9 mouse cellular contexts compared by ENCODE assay signal in the genomic region with DNA sequence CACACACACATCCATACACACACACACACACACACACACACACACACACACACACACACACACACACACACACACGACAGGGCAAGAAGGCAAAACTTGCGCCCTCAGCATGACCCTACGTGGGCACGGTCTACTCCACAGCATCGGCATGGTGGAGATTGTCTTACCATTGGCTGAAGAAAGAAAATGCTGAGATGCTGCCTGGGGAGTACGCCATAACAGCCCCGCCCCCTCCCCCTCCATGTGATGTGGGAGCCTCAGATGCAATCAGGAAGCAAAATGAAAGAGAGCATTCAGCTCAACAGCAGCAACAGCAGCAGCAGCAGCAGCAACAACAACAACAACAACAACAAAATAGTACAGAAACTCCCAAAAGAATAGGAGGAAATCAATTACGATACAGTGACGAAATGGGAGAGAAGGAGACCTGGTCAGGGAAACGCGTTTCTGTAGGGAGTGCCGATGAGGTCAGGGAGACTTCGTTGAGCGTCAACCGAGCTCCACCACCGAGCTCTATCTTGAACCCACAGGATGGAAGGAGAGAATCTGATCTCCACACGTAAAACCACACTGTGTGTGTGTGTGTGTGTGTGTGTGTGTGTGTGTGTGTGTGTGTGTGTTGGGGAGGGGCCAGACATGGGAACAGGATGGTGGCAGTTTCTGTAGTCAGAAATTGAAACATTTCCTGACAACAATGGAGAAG. TPM values are rescaled to one million over a fixed set of nuclear protein-coding genes. Genes with fewer than 3 reads are reported as not detected.
DNase-seq lines count a peak whose midpoint lies in the region; TF ChIP-seq lines count a peak whose summit lies in the region.
"Had no signal": no experiment of that assay in that cellular context is flagged by ENCODE, and none has a peak within 500 bp of the region (broad histone marks: within the 10 kb centered on the region; RNA-seq: fewer than 3 reads in every experiment).

No protein-coding gene starts in this region.

- no peaks in the 10 kb centered on the region for H3K27me3 ChIP-seq in heart, adult 2 months (ENCODE audit: control insufficient read depth, insufficient read depth, low read length)
- no peaks in the 10 kb centered on the region for H3K27me3 ChIP-seq in small intestine, adult 2 months (ENCODE audit: control insufficient read depth, insufficient read depth, low read length)

- peak overlapping the region; percentile 35; the same call in 1 of the 2 replicates for H3K4me3 ChIP-seq in heart, adult 2 months
- H3K4me3 ChIP-seq in small intestine, adult 2 months (ENCODE audit: low read depth, low read length) = peak overlapping the region; percentile 22

- intact Hi-C loops in heart, adult 2 months (cut with DNase I) = loop anchor here (2.0 kb wide), 1 partner anchor 15 kb away; no protein-coding TSS in a partner anchor
- intact Hi-C loops in heart, postnatal 10 days (cut with DNase I) = loop anchor here (5.0 kb wide), 1 partner anchor 87 kb away; no protein-coding TSS in a partner anchor

- DNase-seq in heart, adult 2 months = peak in 1 of 2 experiments; percentile 24
- DNase-seq in heart, adult 9 months (ENCODE audit: low spot score in 2 of 2) = no peak
- peak; percentile 13 to 15 for DNase-seq in heart, postnatal 10 days
- peak; percentile 14 for DNase-seq in liver
- no peak for DNase-seq in frontal cortex, postnatal 36 days (ENCODE audit: low spot score in 2 of 2)
- DNase-seq in gastrocnemius, postnatal 4 days (ENCODE audit: low spot score in 2 of 2) = no peak
- DNase-seq in spleen, postnatal 14 days (ENCODE audit: low spot score in 2 of 2) = no peak

- H3K9ac ChIP-seq in heart, adult 2 months (ENCODE audit: low read depth, low read length) = peak overlapping the region; percentile 59; the same call in 1 of the 2 replicates

- H3K79me2 ChIP-seq in heart, adult 2 months (replicated peaks; ENCODE audit: control insufficient read depth, insufficient read depth, low read length) = no peaks in the 10 kb centered on the region

- H3K4me1 ChIP-seq in heart, adult 2 months (ENCODE audit: control insufficient read depth, insufficient read depth, low read length) = peaks cover 5% of the 10 kb centered on the region
- H3K4me1 ChIP-seq in small intestine, adult 2 months (ENCODE audit: control insufficient read depth, insufficient read depth, insufficient read length, low read length) = no peaks in the 10 kb centered on the region

- 34% methylated on average over 17 of the region's 17 CpGs for whole genome bisulfite sequencing in heart, adult 2 months
- 64% methylated on average over 17 of the region's 17 CpGs for WGBS in small intestine, adult 2 months

- no peaks in the 10 kb centered on the region for H3K36me3 ChIP-seq in heart, adult 2 months (ENCODE audit: control insufficient read depth, insufficient read depth, low read length)
- H3K36me3 ChIP-seq in small intestine, adult 2 months (ENCODE audit: control insufficient read depth, insufficient read depth, low read length) = no peaks in the 10 kb centered on the region

- no peak for TF ChIP-seq EP300 in heart, adult 2 months (IDR thresholded peaks at IDR 0.05; ENCODE audit: insufficient read depth, low read depth, low read length)

- no peak for TF ChIP-seq CTCF in heart, adult 2 months (IDR thresholded peaks at IDR 0.05)
- TF ChIP-seq CTCF in small intestine, adult 2 months (IDR thresholded peaks at IDR 0.05; ENCODE audit: extremely low read depth, insufficient read length, insufficient replicate concordance, low read depth, low read length) = no peak

- TF ChIP-seq POLR2A in heart, adult 2 months (IDR thresholded peaks at IDR 0.05; ENCODE audit: insufficient read depth, low read depth, low read length) = 0 out of 2 replicates have a peak, but pooled peaks have one; percentile 14
- TF ChIP-seq POLR2A in small intestine, adult 2 months (IDR thresholded peaks at IDR 0.05; ENCODE audit: low read depth, low read length) = no peak

- peak overlapping the region; percentile 72 for H3K27ac ChIP-seq in heart, adult 2 months
- no peak overlapping the region for H3K27ac ChIP-seq in small intestine, adult 2 months (ENCODE audit: insufficient read depth, low read depth, low read length)

RNA-seq across cellular contexts. Expression of gene Ramp3, which starts 21.5 kb away (rescaled TPM):
- total RNA-seq in heart, adult 2 months (2021) = 1 to 10 TPM; 6.0 to 7.6 TPM
- 7.6 and 9.5 TPM in 2 replicates for polyA plus RNA-seq in heart, adult 2 months (2012; rRNA removed)
- total RNA-seq in heart, postnatal 10 days (2021) = 1 to 10 TPM; 4.7 to 5.4 TPM
- 2.7 and 3.5 TPM in 2 replicates for polyA plus RNA-seq in small intestine, adult 2 months (2012; rRNA removed)
- 1 to 10 TPM in 1 of 2 experiments, under 1 TPM in 1; 0.98 to 1.7 TPM for total RNA-seq in gastrocnemius, postnatal 4 days (2021)

RNA-seq across cellular contexts. Expression of gene Wap, which starts 41.4 kb away (rescaled TPM):
- total RNA-seq in heart, adult 2 months (2021) = not detected
- polyA plus RNA-seq in heart, adult 2 months (2012; rRNA removed) = not detected in 2 replicates
- not detected for total RNA-seq in heart, postnatal 10 days (2021)
- polyA plus RNA-seq in small intestine, adult 2 months (2012; rRNA removed) = not detected in 2 replicates
- not detected for total RNA-seq in gastrocnemius, postnatal 4 days (2021)
- total RNA-seq: ES-E14 had no signal

RNA-seq across cellular contexts. Expression of gene Tbrg4, which starts 54.0 kb away (rescaled TPM):
- 10 to 100 TPM; 85.1 to 95.8 TPM for total RNA-seq in heart, adult 2 months (2021)
- polyA plus RNA-seq in heart, adult 2 months (2012; rRNA removed) = 110 and 131 TPM in 2 replicates
- 100 to 1,000 TPM; 103 to 106 TPM for total RNA-seq in heart, postnatal 10 days (2021)
- polyA plus RNA-seq in small intestine, adult 2 months (2012; rRNA removed) = 85.9 and 101 TPM in 2 replicates
- total RNA-seq in gastrocnemius, postnatal 4 days (2021) = 10 to 100 TPM; 55.1 to 59.1 TPM

Comparison
In these comparisons a context has a peak if more than half of its experiments do, and no peak if none do; other contexts are left out.
1. DNase-seq: peak in heart, postnatal 10 days (2 of 2) and liver (single experiment); none in heart, adult 9 months (0 of 2), frontal cortex, postnatal 36 days (0 of 2), gastrocnemius, postnatal 4 days (0 of 2) and spleen, postnatal 14 days (0 of 2).